Mouse (Mus musculus) right cerebral cortex, postnatal 10 days (tissue): ENCODE measurements around the gene Nlrc4.
"Not testable (repeated sequence)": the region's sequence is repeated elsewhere in the genome, so short reads cannot be mapped to it uniquely, and the experiment has no call there.

Source experiments
- DNase-seq, 2 experiments: peaks; one replicate each; pipeline ENCODE4 v3.0.0; 2021; ENCODE audit warnings: low spot score in 2 of 2

The Nlrc4 gene

GRCm38 (mm10) chr17:74458711-74459408 lies at the start of gene Nlrc4:
Gene Nlrc4, minus strand, starts transcription at chr17:74459142.
- no peak for DNase-seq

GRCm38 (mm10) chr17:74508600-74508999 lies 49.7 kb upstream of the Nlrc4 start:
- DNase-seq, result no peak

- peak in 1 of 2 experiments; percentile 61 for DNase-seq
Observed at GRCm38 (mm10) chr17:74507934-74508333, 49.0 kb upstream of the Nlrc4 start.

GRCm38 (mm10) chr17:74501085-74501484 lies 42.1 kb upstream of the Nlrc4 start:
- DNase-seq, result no peak

- DNase-seq, result no peak
Observed at GRCm38 (mm10) chr17:74500204-74500603, 41.3 kb upstream of the Nlrc4 start.

GRCm38 (mm10) chr17:74491565-74491964 lies 32.6 kb upstream of the Nlrc4 start:
- DNase-seq, result no peak

- no peak for DNase-seq
Observed at GRCm38 (mm10) chr17:74489901-74490220, 30.9 kb upstream of the Nlrc4 start.

- peak; percentile 98 for DNase-seq
Observed at GRCm38 (mm10) chr17:74489024-74489900, 30.3 kb upstream of the Nlrc4 start, which contains the start of gene Yipf4. Gene Yipf4, plus strand, starts transcription at chr17:74489493.

- DNase-seq, result no peak
Observed at GRCm38 (mm10) chr17:74480361-74481069, 21.6 kb upstream of the Nlrc4 start.

- not testable (repeated sequence) for DNase-seq
Observed at GRCm38 (mm10) chr17:74470133-74470532, 11.2 kb upstream of the Nlrc4 start.

- DNase-seq, result not testable (repeated sequence)
Observed at GRCm38 (mm10) chr17:74467981-74468380, 9.0 kb upstream of the Nlrc4 start.

GRCm38 (mm10) chr17:74463510-74463909 lies 4.6 kb upstream of the Nlrc4 start:
- DNase-seq, result no peak

GRCm38 (mm10) chr17:74457972-74458677 lies 817 bp downstream of the Nlrc4 start:
- DNase-seq, result no peak

- DNase-seq, result no peak
Observed at GRCm38 (mm10) chr17:74456825-74457224, 2.1 kb downstream of the Nlrc4 start.

- DNase-seq, result no peak
Observed at GRCm38 (mm10) chr17:74455426-74455825, 3.5 kb downstream of the Nlrc4 start.

GRCm38 (mm10) chr17:74454660-74455059 lies 4.3 kb downstream of the Nlrc4 start:
- no peak for DNase-seq

GRCm38 (mm10) chr17:74453928-74454327 lies 5.0 kb downstream of the Nlrc4 start:
- DNase-seq, result no peak

GRCm38 (mm10) chr17:74449776-74450175 lies 9.2 kb downstream of the Nlrc4 start:
- no peak for DNase-seq

GRCm38 (mm10) chr17:74440486-74440885 lies 18.5 kb downstream of the Nlrc4 start:
- DNase-seq, result no peak

- no peak for DNase-seq
Observed at GRCm38 (mm10) chr17:74437762-74438161, 21.2 kb downstream of the Nlrc4 start.

GRCm38 (mm10) chr17:74432631-74433030 lies 26.3 kb downstream of the Nlrc4 start:
- DNase-seq, result no peak

GRCm38 (mm10) chr17:74431481-74431880 lies 27.5 kb downstream of the Nlrc4 start:
- DNase-seq, result peak; percentile 27 to 35
